Mouse (Mus musculus): ENCODE measurements around the gene Ucn2. TPM values are rescaled to one million over a fixed set of nuclear protein-coding genes. Genes with fewer than 3 reads are reported as not detected.

The Ucn2 gene
- polyA plus RNA-seq, 1 experiment = not detected

DNA sequence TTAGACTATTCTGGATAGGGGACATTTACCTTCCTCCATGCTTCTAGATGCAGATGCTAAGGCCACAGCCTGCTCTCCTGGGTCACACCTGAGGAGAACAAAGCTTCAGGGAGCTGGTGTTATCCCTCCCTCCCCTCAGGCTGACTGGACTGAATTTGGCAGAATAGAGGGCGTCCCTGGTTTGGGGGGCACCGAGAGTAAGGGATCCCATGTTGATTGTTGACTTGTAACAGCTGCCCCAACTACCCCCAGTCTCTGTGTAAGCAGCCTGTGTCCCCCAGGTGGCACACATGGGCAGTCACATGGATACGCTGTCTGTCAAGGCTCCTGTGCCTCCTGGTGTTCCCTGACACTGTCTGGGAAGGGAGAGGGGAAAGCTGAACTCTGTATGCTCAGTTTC is 42.6 kb downstream of the Ucn2 start:
- TF ChIP-seq CTCF (IDR thresholded peaks at IDR 0.05; ENCODE audit: low read depth, low read length) (no peak), POLR2A (IDR thresholded peaks at IDR 0.05; ENCODE audit: borderline replicate concordance, low read depth, low read length) (no peak)
- Histone ChIP-seq H3K27ac (ENCODE audit: insufficient read depth, low read depth, low read length) (no peak overlapping the region), H3K4me1 (ENCODE audit: control insufficient read depth, insufficient read depth, low read length) (peaks cover 19% of the 10 kb centered on the region), H3K4me3 (ENCODE audit: insufficient read depth, low read length) (no peak overlapping the region)

DNA sequence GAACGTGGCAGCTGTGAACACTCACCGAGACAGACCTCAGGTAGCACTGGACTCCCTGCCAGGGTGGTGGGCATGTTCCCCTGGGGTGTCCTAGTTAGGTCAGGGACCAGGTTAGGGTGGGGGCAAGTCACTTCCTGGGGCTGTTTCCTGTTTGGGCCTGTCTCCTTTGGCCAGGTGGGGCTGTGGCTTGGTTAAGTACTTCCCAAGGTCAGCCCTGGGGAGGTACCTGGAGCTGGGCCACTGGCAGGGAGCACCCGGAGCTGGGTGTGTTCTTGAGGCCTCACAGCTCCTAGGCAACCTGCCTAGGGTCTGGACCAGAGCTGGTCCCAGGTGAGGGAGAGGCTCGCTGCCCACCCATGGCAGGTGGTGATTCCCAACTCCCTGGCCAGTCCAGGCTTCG is 43.1 kb downstream of the Ucn2 start:
- TF ChIP-seq CTCF (IDR thresholded peaks at IDR 0.05; ENCODE audit: low read depth, low read length) (no peak), POLR2A (IDR thresholded peaks at IDR 0.05; ENCODE audit: borderline replicate concordance, low read depth, low read length) (no peak)
- Histone ChIP-seq H3K4me3 (ENCODE audit: insufficient read depth, low read length) (no peak overlapping the region), H3K4me1 (ENCODE audit: control insufficient read depth, insufficient read depth, low read length) (peaks cover 14% of the 10 kb centered on the region), H3K27ac (ENCODE audit: insufficient read depth, low read depth, low read length) (no peak overlapping the region)

DNA sequence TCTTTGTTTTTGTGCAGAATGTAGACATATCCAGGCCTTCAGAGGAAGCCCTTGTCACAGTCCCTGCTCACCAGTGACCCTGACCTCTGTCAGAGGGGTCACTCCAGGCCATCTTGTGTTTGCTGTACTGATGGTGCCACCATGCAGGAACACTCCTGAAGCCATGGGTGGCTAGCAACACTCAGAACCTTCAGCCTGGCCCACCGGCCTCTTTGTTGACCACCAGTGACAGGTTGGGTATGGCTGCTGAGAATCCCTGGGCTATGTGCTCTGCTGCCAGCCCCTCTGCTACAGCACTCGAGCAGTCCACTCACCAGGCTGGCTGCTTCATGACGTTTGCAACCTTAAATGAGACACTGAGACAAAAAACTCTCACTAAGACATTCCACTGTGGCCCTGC is 44.5 kb downstream of the Ucn2 start:
- TF ChIP-seq POLR2A (IDR thresholded peaks at IDR 0.05; ENCODE audit: borderline replicate concordance, low read depth, low read length) (no peak), CTCF (IDR thresholded peaks at IDR 0.05; ENCODE audit: low read depth, low read length) (no peak)
- no peak overlapping the region for H3K27ac ChIP-seq (ENCODE audit: insufficient read depth, low read depth, low read length)
- no peak overlapping the region for H3K4me3 ChIP-seq (ENCODE audit: insufficient read depth, low read length)
- H3K4me1 ChIP-seq (ENCODE audit: control insufficient read depth, insufficient read depth, low read length) = peaks cover 10% of the 10 kb centered on the region

DNA sequence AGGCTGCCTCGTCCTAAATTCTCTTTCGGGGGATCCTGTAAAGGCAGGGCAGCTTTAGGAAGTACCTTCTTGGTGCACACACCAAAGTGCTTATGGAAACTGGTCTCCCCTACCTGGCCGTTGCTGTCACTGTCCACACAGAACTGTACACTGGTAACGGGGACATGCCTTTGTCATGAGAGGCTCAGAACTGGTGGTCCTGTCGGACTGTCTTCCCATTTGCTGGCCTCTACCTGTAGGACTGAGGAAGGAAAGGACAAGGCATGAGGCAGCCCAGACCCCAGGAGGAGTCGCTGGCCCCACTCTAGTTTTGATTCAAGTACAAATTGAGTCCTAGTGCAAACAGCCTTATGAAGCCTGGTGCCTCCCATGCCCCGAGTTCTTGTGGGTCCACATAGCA is 45.2 kb downstream of the Ucn2 start:
- TF ChIP-seq POLR2A (IDR thresholded peaks at IDR 0.05; ENCODE audit: borderline replicate concordance, low read depth, low read length) (no peak), CTCF (IDR thresholded peaks at IDR 0.05; ENCODE audit: low read depth, low read length) (no peak)
- peaks cover 10% of the 10 kb centered on the region for H3K4me1 ChIP-seq (ENCODE audit: control insufficient read depth, insufficient read depth, low read length)
- no peak overlapping the region for H3K4me3 ChIP-seq (ENCODE audit: insufficient read depth, low read length)
- no peak overlapping the region for H3K27ac ChIP-seq (ENCODE audit: insufficient read depth, low read depth, low read length)

DNA sequence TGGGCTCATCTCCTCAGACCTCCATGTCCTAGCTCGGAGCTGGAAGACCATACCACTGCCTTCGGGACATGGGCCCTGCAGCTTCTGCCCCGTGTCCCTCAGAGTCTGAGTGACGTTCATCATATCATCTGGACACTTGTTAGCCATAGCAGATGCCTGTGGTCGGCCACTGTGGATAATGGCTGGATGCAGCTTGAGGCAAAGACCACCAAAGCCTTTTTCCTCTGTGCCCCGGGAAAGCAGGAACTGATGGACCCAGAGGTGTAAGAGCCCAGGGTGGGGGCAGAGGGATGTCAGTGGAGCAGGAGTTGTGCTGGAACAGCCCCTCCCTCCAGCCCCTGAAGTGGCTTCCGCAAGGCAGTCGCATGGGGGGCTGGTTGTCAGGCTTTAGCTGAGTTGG is 45.9 kb downstream of the Ucn2 start:
- H3K4me1 ChIP-seq (ENCODE audit: control insufficient read depth, insufficient read depth, low read length) = peaks cover 10% of the 10 kb centered on the region
- no peak overlapping the region for H3K27ac ChIP-seq (ENCODE audit: insufficient read depth, low read depth, low read length)
- no peak for TF ChIP-seq POLR2A (IDR thresholded peaks at IDR 0.05; ENCODE audit: borderline replicate concordance, low read depth, low read length)
- TF ChIP-seq CTCF (IDR thresholded peaks at IDR 0.05; ENCODE audit: low read depth, low read length) = no peak

DNA sequence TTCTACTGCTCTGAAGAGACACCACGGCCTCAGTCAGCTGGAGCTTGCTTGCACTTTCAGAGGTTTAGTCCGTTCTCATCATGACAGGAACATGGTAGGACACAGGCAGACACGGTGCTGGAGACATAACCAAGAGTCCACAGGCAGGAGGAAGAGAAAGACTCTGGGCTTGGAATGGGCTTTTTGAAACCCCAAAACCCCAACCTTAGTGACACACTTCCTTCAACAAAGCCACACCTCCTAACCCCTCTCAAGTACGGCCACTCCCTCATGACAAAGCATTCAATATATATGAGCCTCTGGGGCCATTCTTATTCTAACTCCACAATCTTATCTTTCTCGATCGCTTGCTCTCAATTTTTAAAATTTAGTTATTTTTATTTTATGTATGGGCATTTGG is 46.6 kb downstream of the Ucn2 start:
- Histone ChIP-seq H3K4me3 (ENCODE audit: insufficient read depth, low read length) (no peak overlapping the region), H3K4me1 (ENCODE audit: control insufficient read depth, insufficient read depth, low read length) (peaks cover 6% of the 10 kb centered on the region; the same call in 1 of the 2 replicates), H3K27ac (ENCODE audit: insufficient read depth, low read depth, low read length) (no peak overlapping the region)
- no peak for TF ChIP-seq POLR2A (IDR thresholded peaks at IDR 0.05; ENCODE audit: borderline replicate concordance, low read depth, low read length)
- no peak for TF ChIP-seq CTCF (IDR thresholded peaks at IDR 0.05; ENCODE audit: low read depth, low read length)

More for the DNA sequence above, 45.9 kb downstream of the Ucn2 start:
- no peak overlapping the region for H3K4me3 ChIP-seq (ENCODE audit: insufficient read depth, low read length)

Other genes with a start within 250 kb of the Ucn2 start
- gene Ip6k2, start 202.2 kb upstream of the Ucn2 start, polyA plus RNA-seq (2012; ENCODE audit: insufficient read depth, insufficient read length, missing spikeins) = 37.3 and 40.7 TPM in 2 replicates
- gene Nckipsd, start 177.6 kb upstream of the Ucn2 start, polyA plus RNA-seq (2012; ENCODE audit: insufficient read depth, insufficient read length, missing spikeins) = 25.6 and 29.0 TPM in 2 replicates
- gene Celsr3, start 159.7 kb upstream of the Ucn2 start, polyA plus RNA-seq (2012; ENCODE audit: insufficient read depth, insufficient read length, missing spikeins) = 2.1 and 2.2 TPM in 2 replicates
- gene Slc26a6, start 132.7 kb upstream of the Ucn2 start, polyA plus RNA-seq (2012; ENCODE audit: insufficient read depth, insufficient read length, missing spikeins) = 19.0 and 20.8 TPM in 2 replicates
- not detected in 2 replicates for gene Tmem89, start 71.4 kb upstream of the Ucn2 start, polyA plus RNA-seq (2012; ENCODE audit: insufficient read depth, insufficient read length, missing spikeins)
- 116 and 123 TPM in 2 replicates for gene Uqcrc1, start 49.4 kb upstream of the Ucn2 start, polyA plus RNA-seq (2012; ENCODE audit: insufficient read depth, insufficient read length, missing spikeins)
- gene Col7a1, start 32.4 kb upstream of the Ucn2 start, polyA plus RNA-seq (2012; ENCODE audit: insufficient read depth, insufficient read length, missing spikeins) = 0.17 and 0.78 TPM in 2 replicates
- gene Pfkfb4, start 5.8 kb downstream of the Ucn2 start, polyA plus RNA-seq (2012; ENCODE audit: insufficient read depth, insufficient read length, missing spikeins) = 41.7 and 44.5 TPM in 2 replicates
- gene Shisa5, start 52.6 kb downstream of the Ucn2 start, polyA plus RNA-seq (2012; ENCODE audit: insufficient read depth, insufficient read length, missing spikeins) = 324 and 428 TPM in 2 replicates
- gene Trex1, start 73.7 kb downstream of the Ucn2 start, polyA plus RNA-seq (2012; ENCODE audit: insufficient read depth, insufficient read length, missing spikeins) = 88.4 and 110 TPM in 2 replicates
- 7.2 and 9.9 TPM in 2 replicates for gene Atrip, start 88.1 kb downstream of the Ucn2 start, polyA plus RNA-seq (2012; ENCODE audit: insufficient read depth, insufficient read length, missing spikeins)
- gene Ccdc51, start 96.5 kb downstream of the Ucn2 start, polyA plus RNA-seq (2012; ENCODE audit: insufficient read depth, insufficient read length, missing spikeins) = 6.4 and 8.8 TPM in 2 replicates
- 299 and 308 TPM in 2 replicates for gene Tma7, start 96.6 kb downstream of the Ucn2 start, polyA plus RNA-seq (2012; ENCODE audit: insufficient read depth, insufficient read length, missing spikeins)
- gene Plxnb1, start 109.4 kb downstream of the Ucn2 start, polyA plus RNA-seq (2012; ENCODE audit: insufficient read depth, insufficient read length, missing spikeins) = not detected in 2 replicates
- not detected in 2 replicates for gene Fbxw21, start 176.0 kb downstream of the Ucn2 start, polyA plus RNA-seq (2012; ENCODE audit: insufficient read depth, insufficient read length, missing spikeins)
- gene Fbxw13, start 210.0 kb downstream of the Ucn2 start, polyA plus RNA-seq (2012; ENCODE audit: insufficient read depth, insufficient read length, missing spikeins) = not detected in 2 replicates
- gene Fbxw20, start 248.7 kb downstream of the Ucn2 start, polyA plus RNA-seq (2012; ENCODE audit: insufficient read depth, insufficient read length, missing spikeins) = not detected in 2 replicates